Mouse (Mus musculus) kidney, adult 2 months (tissue): ENCODE results near the gene Rassf2. TPM values are rescaled to one million over a fixed set of nuclear protein-coding genes. Genes with fewer than 3 reads are reported as not detected.

ENCODE experiments used
- DNase-seq: peaks from one replicate; pipeline ENCODE4 v3.0.0; 2021
- H3K27ac ChIP-seq: fragments of 200-500 bp; 2 replicates; pipeline ENCODE4 v1.5.1; 2012; ENCODE audit warnings: low read depth, low read length, control low read depth, inconsistent platforms; ENCODE audit not compliant: insufficient read depth
- H3K27me3 ChIP-seq: fragments of 200-500 bp; replicated peaks from 2 replicates; pipeline ENCODE4 v1.6.1; 2012; ENCODE audit warnings: mild to moderate bottlenecking, moderate library complexity, low read length, inconsistent platforms; ENCODE audit not compliant: control insufficient read depth, insufficient read depth
- H3K36me3 ChIP-seq: fragments of 200-500 bp; 2 replicates; pipeline ENCODE4 v1.6.1; 2012; ENCODE audit warnings: mild to moderate bottlenecking, moderate library complexity, low read length, inconsistent platforms; ENCODE audit not compliant: control insufficient read depth, insufficient read depth
- H3K4me1 ChIP-seq: fragments of 200-500 bp; 2 replicates; pipeline ENCODE4 v1.6.1; 2011; ENCODE audit warnings: low read length; ENCODE audit not compliant: control insufficient read depth, insufficient read depth
- H3K4me3 ChIP-seq: fragments of 200-500 bp; 2 replicates; pipeline ENCODE4 v1.5.1; 2011; ENCODE audit warnings: mild to moderate bottlenecking, low read depth, low read length, control low read depth; ENCODE audit not compliant: insufficient read depth
- CTCF ChIP-seq: fragments of 200-500 bp; conservative IDR thresholded peaks from 2 replicates; pipeline ENCODE4 v1.5.1; 2011; ENCODE audit warnings: low read depth, mild to moderate bottlenecking, control low read depth, low read length, moderate library complexity, mixed read lengths; ENCODE audit not compliant: insufficient read depth, insufficient read length
- POLR2A ChIP-seq: fragments of 200-500 bp; IDR thresholded peaks from one replicate; pipeline ENCODE4 v1.6.1; 2011; ENCODE audit warnings: low read depth, low read length, control low read depth
- WGBS: fragments of 180-500 bp; shearing (Covaris S2); methylation state at CpG from one replicate; pipeline ENCODE4 v1.1.7; 2018; 5-methylcytosine and 5-hydroxymethylcytosine counted together
- polyA plus RNA-seq: library from polyadenylated mRNA; depleted of rRNA; stranded (reverse); fragments of >200 nt; gene quantifications from 2 replicates; pipeline ENCODE4 v1.2.3, GENCODE M21; 2012; rRNA removed

Rassf2 gene
- polyA plus RNA-seq, result 4.6 and 9.2 TPM in 2 replicates

- peak within 1 kb of the TSS; percentile 61 for H3K4me3 ChIP-seq
- peak; percentile 72 for DNase-seq
- peaks cover 16% of the 10 kb centered on the region for H3K4me1 ChIP-seq
- no peak for TF ChIP-seq CTCF
- no peak for TF ChIP-seq POLR2A
- 2% methylated on average over 41 of the region's 48 CpGs for WGBS
- no peaks in the 10 kb centered on the region for H3K36me3 ChIP-seq
- no peaks in the 10 kb centered on the region for H3K27me3 ChIP-seq
- no peak within 1 kb of the TSS for H3K27ac ChIP-seq
Measured at GRCm38 (mm10) chr2:132029646-132030417, at the start of gene Rassf2. Gene Rassf2, minus strand, starts transcription at chr2:132030258.

- H3K27me3 ChIP-seq, result no peaks in the 10 kb centered on the region
- TF ChIP-seq CTCF, result no peak
- TF ChIP-seq POLR2A, result no peak
- no peaks in the 10 kb centered on the region for H3K36me3 ChIP-seq
- H3K4me1 ChIP-seq, result no peaks in the 10 kb centered on the region
- no peak overlapping the region for H3K27ac ChIP-seq
- no peak overlapping the region for H3K4me3 ChIP-seq
- no peak for DNase-seq
- 92% methylated on average over 5 of the region's 5 CpGs for WGBS
Measured at GRCm38 (mm10) chr2:132079139-132079538, 49.1 kb upstream of the Rassf2 start.

DNA sequence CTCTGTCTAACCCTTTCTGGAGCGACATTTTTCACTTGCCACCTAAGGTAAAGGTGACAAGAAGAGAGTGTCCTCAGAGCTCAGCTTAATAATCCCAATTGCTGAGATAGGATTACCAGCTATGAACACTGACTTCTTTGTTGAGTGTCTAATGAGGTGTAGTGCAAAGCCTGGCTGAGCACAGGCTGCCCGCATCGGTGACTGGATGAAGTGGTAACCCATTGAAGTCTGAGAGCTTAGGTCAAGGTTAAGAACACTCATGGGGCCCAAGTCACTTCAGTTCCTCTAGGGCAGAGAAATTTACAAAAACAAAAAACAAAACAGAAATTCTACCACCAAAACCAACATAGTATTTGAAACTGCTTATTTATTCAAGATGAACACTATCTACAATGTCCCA, 43.0 kb upstream of the Rassf2 start:
- no peak overlapping the region for H3K4me3 ChIP-seq
- no peaks in the 10 kb centered on the region for H3K27me3 ChIP-seq
- TF ChIP-seq POLR2A (no peak), CTCF (no peak)
- 67% methylated on average over 3 of the region's 3 CpGs for WGBS
- no peak for DNase-seq
- no peaks in the 10 kb centered on the region; the same call in 1 of the 2 replicates for H3K36me3 ChIP-seq
- no peaks in the 10 kb centered on the region for H3K4me1 ChIP-seq
- no peak overlapping the region for H3K27ac ChIP-seq

DNA sequence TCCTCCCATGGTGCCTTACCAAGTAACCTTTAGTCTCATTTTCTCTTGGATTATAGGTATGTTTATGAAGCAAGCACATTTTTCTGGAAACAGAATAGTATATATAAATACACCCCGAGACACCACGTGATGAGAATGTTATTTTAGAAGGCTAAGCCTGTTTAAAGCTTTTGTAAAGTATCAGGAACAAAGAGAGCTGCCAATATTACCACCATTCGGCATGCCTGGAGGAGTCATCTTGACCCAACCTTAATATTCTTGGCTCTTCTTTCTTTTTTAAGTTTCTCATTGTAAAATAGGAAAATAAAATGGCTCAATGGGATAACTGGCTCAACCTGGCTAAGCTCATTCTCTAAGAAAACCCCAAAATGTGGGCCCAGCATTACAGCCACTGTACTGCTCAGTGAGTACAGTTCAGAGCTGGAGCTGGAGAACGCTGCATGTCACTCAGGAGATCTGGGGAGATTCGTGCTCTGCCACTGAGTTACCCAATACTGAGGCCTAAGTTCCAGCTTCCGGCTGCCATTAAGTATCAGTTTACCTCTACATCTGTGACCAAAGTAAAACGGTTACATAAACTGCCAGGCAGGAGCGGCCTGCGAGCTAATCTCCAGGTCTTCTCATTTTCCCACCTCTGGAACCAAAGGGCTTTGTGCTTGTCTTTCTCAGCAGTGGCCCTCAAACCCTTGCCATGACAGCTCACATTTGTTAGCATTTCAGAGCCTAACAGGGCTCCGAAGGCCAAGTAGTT, 40.1 kb upstream of the Rassf2 start:
- Histone ChIP-seq H3K4me3 (no peak overlapping the region), H3K27ac (no peak overlapping the region), H3K36me3 (no peaks in the 10 kb centered on the region; the same call in 1 of the 2 replicates), H3K4me1 (no peaks in the 10 kb centered on the region), H3K27me3 (no peaks in the 10 kb centered on the region)
- no peak for DNase-seq
- WGBS, result 81% methylated on average over 10 of the region's 10 CpGs
- TF ChIP-seq CTCF (no peak), POLR2A (no peak)

- Histone ChIP-seq H3K4me1 (no peaks in the 10 kb centered on the region), H3K27ac (no peak overlapping the region), H3K36me3 (no peaks in the 10 kb centered on the region; the same call in 1 of the 2 replicates), H3K27me3 (no peaks in the 10 kb centered on the region), H3K4me3 (no peak overlapping the region)
- TF ChIP-seq POLR2A, result no peak
- TF ChIP-seq CTCF, result peak; percentile 58
- 57% methylated on average over 11 of the region's 11 CpGs for WGBS
- DNase-seq, result no peak
Measured at GRCm38 (mm10) chr2:132064185-132064831, 34.2 kb upstream of the Rassf2 start.

DNA sequence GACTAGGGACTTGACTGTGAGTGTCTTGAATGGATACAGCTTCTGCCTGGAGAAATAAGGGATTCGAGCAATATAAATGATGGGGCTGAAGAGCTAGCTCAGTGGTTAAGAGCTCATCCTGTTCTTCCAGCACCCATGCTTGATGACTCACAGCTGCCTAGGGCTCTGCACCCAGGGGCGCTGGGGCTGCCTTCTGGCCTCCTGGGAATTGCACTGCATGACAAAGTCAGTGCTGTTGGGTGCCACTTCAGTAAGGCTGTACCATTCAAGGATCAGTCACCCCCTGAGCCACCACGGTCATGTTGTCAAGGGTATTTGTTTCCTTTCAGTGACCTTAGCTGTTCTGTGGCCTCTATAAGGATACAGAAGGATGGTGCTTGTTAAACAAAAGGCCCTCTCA, 33.7 kb upstream of the Rassf2 start:
- no peak overlapping the region for H3K27ac ChIP-seq
- H3K4me3 ChIP-seq, result no peak overlapping the region
- no peak for DNase-seq
- 80% methylated on average over 3 of the region's 3 CpGs for WGBS
- H3K27me3 ChIP-seq, result no peaks in the 10 kb centered on the region
- no peaks in the 10 kb centered on the region for H3K4me1 ChIP-seq
- H3K36me3 ChIP-seq, result no peaks in the 10 kb centered on the region; the same call in 1 of the 2 replicates
- no peak for TF ChIP-seq POLR2A
- no peak for TF ChIP-seq CTCF
